Mouse (Mus musculus) liver (tissue): ENCODE data around the gene Fbxw20.
"Not testable (repeated sequence)": the region's sequence is repeated elsewhere in the genome, so short reads cannot be mapped to it uniquely, and the experiment has no call there.

Source experiments
- DNase-seq: peaks from one replicate; pipeline ENCODE4 v3.0.0-alpha.2; 2020; ENCODE audit warnings: mixed read lengths

The Fbxw20 gene

DNA sequence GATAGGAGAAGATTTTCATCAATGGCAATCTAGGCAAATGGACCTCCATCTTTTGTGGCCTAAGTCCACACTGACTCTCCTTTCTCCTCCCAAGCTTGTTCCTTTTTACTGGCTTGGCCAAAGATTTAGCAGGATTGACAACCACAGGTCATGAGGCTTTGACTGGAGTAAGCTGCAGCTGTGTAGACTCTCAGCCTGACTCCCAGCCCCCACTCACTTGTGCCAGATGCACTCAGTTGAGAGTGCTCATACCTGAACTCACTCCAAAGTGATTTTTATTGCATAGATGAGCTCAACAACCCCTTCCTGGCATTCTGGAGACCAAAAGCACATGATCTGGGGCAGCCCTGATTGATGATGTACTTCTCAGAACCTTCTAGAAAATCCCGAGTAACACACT is at the start of gene Fbxw20:
TSS of gene Fbxw20 (minus strand) at position 101 of the 400 bp plus-strand sequence.
- DNase-seq, result no peak

DNA sequence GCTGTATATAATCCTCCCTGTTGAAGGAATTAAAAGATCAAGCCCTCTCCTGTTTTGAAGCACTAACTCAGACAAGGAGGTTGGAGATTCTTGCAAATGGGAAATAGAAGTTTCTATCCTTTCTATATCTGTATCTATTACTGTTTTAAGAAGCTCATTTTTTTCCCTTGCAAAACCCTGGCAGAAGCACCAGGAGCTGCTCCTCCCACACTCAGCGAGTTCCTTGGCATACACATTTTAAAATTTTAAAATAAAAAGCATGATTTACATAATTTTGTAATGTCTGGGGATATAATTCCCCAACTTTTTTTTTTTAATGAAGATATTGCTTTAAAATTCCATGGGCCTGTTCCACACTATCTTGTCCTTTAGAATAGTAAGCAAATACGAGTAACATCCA is 28.5 kb upstream of the Fbxw20 start:
- no peak for DNase-seq

DNA sequence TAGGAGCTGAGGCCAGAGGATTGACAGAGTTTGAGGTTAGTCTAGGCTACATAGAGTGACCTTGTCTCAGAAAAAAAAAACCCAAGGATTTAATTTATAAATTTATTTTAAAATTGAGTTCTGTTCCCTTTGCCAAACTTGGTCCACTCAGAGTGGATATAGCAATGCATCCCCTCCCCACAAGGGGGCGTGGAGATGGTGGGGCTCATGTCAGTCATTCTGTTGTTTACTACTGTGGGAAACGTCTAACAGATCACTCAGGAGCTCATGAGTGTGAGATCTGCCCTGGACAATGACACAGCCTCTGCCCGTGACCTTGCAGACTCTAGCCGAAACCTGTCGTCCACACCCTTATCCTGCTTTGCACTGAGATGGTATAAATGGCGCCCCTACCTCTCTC is 16.1 kb downstream of the Fbxw20 start:
- no peak for DNase-seq

DNA sequence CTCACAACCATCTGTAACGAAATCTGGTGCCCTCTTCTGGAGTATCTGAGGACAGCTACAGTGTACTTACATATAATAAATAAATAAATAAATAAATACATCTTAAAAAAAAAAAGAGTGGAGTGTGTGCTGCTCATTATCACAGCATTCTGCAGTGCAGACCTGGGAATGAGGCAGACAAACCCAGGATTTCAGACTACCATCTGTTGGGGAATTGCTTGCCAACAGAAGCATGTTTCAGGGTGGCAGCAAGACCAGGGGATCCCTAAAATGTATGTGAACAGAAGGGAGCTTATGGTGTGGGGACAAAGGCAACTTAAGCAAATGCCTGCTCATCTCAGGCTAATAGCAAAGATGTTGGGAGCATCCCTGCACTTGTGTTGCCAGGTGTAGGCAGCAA is 33.2 kb downstream of the Fbxw20 start:
- not testable (repeated sequence) for DNase-seq

DNA sequence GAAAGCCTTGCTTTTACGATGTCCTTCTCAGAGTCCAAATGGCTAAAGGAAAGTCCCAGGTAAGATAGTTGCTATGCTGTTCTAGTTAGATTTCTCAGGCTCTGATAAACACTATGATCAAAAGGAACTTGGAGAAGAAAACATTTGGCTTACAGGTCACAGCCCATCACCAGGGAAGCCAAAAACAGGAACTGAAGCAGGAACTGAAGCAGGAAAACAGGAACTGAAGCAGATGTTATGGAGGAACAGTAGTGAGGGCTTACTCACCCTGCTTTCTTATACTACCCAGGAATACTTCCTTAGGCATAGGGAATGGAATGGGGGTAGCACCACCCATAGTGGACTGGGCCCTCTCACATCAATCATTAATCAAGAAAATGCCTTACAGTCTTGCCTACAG is 34.2 kb downstream of the Fbxw20 start:
- DNase-seq, result no peak

DNA sequence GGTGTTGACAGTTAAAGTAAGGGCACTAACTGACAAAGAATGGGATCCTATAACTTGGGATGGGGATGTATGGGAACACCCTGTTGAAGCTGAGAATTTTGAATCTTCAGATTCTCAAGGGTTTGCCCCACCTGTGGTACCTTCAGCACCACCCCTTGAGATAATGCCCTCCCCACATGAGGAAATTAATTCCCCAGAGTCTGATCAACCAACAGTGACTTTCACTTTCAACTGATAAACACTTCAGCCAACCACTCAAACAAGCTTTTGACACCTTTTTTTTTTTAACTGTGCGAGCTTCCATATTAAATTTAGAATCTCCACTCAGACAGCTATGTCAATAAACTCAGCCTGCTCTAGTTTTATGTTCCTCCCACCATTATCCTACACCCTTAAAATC is 35.2 kb downstream of the Fbxw20 start:
- DNase-seq, result no peak

DNA sequence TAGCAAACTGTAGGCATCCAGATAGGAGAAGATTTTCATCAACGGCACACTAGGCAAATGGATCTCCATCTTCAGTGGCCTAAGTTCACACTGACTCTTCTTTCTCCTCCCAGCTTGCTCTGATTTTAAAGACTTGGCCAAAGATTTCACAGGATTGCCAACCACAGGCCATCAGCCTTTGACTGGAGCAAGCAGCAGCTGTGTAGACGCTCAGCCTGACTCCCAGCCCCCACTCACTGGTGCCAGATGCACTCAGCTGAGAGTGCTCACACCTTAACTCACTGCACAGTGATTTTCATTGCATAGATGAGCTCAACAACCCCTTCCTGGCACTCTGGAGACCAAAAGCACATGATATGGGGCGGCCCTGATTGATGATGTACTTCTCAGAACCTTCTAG is 38.7 kb downstream of the Fbxw20 start, which contains the start of gene Fbxw13:
TSS of gene Fbxw13 (minus strand) at position 101 of the 400 bp plus-strand sequence.
- not testable (repeated sequence) for DNase-seq

DNA sequence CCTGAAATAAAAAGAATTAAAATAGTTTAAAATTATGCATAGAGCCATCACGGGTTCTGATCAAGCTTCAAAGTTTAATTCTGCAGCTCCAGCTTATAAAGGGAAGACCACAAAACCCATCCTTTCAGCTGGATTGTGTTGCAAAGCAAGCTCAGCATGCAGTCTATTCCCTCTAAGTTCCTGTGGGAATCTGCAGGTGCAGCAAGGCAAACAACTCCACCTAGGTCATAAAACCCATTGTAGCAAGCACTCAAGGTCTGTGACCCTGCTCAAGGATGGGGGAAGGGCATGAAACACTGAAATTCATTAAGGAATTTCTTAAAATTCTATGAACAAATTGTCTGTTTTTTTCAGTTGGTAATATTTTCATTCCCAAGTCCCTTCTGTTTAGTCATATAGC is 57.3 kb downstream of the Fbxw20 start:
- no peak for DNase-seq

DNA sequence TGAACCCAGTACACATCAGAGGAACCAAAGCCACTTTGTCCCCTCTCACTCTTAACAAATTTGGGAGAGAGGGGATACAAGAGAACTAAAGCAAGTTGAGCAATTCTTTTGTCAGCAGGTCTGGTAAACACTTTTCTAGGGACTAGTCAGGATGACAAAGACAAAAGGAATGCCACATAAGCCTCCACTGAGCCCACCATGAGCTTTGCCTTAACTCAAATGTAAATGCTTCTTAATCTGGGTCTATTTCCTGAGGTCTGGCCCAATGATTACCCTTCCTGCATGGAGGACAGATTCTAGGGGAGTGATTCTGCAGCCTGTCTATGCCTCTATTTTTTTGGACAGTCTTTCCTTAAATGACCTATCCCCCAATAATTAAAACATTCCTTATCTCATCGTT is 58.3 kb downstream of the Fbxw20 start:
- DNase-seq, result no peak
